Mouse (Mus musculus): ENCODE measurements around the gene Chst4. TPM values are rescaled to one million over a fixed set of nuclear protein-coding genes. Genes with fewer than 3 reads are reported as not detected.

Chst4 gene
- polyA plus RNA-seq, 1 experiment from 2014 or later, result not detected

- Histone ChIP-seq H3K27ac (no peak overlapping the region), H3K4me2 (no peak overlapping the region), H3K9me3 (no peaks in the 10 kb centered on the region), H3K36me3 (no peaks in the 10 kb centered on the region), H3K9ac (replicated peaks) (no peak overlapping the region), H3K4me3 (replicated peaks) (no peak overlapping the region), H3K4me1 (replicated peaks) (0 out of 2 replicates have a peak, but pooled peaks cover 3% of the 10 kb centered on the region), H3K27me3 (peaks cover 13% of the 10 kb centered on the region; the same call in 1 of the 2 replicates)
- no peak for ATAC-seq (ENCODE audit: insufficient number of reproducible peaks, insufficient read depth, low FRiP score, low TSS enrichment, low read depth)
- 52% methylated on average over 5 of the region's 5 CpGs for WGBS
Measured at GRCm38 (mm10) chr8:109983944-109984343, 55.6 kb downstream of the Chst4 start.

GRCm38 (mm10) chr8:109982386-109983105 is 57.0 kb downstream of the Chst4 start:
- Histone ChIP-seq H3K36me3 (no peaks in the 10 kb centered on the region), H3K27ac (no peak overlapping the region), H3K4me1 (replicated peaks) (0 out of 2 replicates have a peak, but pooled peaks cover 3% of the 10 kb centered on the region), H3K9ac (replicated peaks) (no peak overlapping the region), H3K27me3 (peaks cover 13% of the 10 kb centered on the region; the same call in 1 of the 2 replicates), H3K9me3 (no peaks in the 10 kb centered on the region), H3K4me2 (no peak overlapping the region), H3K4me3 (replicated peaks) (no peak overlapping the region)
- no peak for ATAC-seq (ENCODE audit: insufficient number of reproducible peaks, insufficient read depth, low FRiP score, low TSS enrichment, low read depth)
- 76% methylated on average over 15 of the region's 15 CpGs for WGBS

GRCm38 (mm10) chr8:109979339-109979738 is 60.2 kb downstream of the Chst4 start:
- no peak overlapping the region for H3K9ac ChIP-seq (replicated peaks)
- peaks cover 9% of the 10 kb centered on the region for H3K9me3 ChIP-seq
- H3K4me3 ChIP-seq (replicated peaks), result no peak overlapping the region
- H3K4me1 ChIP-seq (replicated peaks), result 0 out of 2 replicates have a peak, but pooled peaks cover 3% of the 10 kb centered on the region
- H3K4me2 ChIP-seq, result no peak overlapping the region
- 89% methylated on average over 6 of the region's 6 CpGs for WGBS
- no peak overlapping the region for H3K27ac ChIP-seq
- no peaks in the 10 kb centered on the region for H3K36me3 ChIP-seq
- ATAC-seq (ENCODE audit: insufficient number of reproducible peaks, insufficient read depth, low FRiP score, low TSS enrichment, low read depth), result no peak
- H3K27me3 ChIP-seq, result peaks cover 13% of the 10 kb centered on the region; the same call in 1 of the 2 replicates

Other genes starting within 250 kb of the Chst4 start
- gene Phlpp2, start 171.2 kb downstream of the Chst4 start, polyA plus RNA-seq (2016; fragmentation: Nextera tagmentation; extraction: Ambion mirVana), result 3.7 and 4.0 TPM in 2 replicates
- 0.50 and 0.79 TPM in 2 replicates for gene Marveld3, start 77.5 kb downstream of the Chst4 start, polyA plus RNA-seq (2016; fragmentation: Nextera tagmentation; extraction: Ambion mirVana)
- gene Tat, start 49.3 kb downstream of the Chst4 start, polyA plus RNA-seq (2016; fragmentation: Nextera tagmentation; extraction: Ambion mirVana), result not detected in 2 replicates
- gene Zfp612, start 40.0 kb upstream of the Chst4 start, polyA plus RNA-seq (2016; fragmentation: Nextera tagmentation; extraction: Ambion mirVana), result 12.3 and 13.5 TPM in 2 replicates
- gene Gm21964, start 61.5 kb upstream of the Chst4 start, polyA plus RNA-seq (2016; fragmentation: Nextera tagmentation; extraction: Ambion mirVana), result not detected in 2 replicates
- not detected in 2 replicates for gene Gm17720, start 63.0 kb upstream of the Chst4 start, polyA plus RNA-seq (2016; fragmentation: Nextera tagmentation; extraction: Ambion mirVana)
- 15.5 and 31.0 TPM in 2 replicates for gene Calb2, start 128.5 kb upstream of the Chst4 start, polyA plus RNA-seq (2016; fragmentation: Nextera tagmentation; extraction: Ambion mirVana)
- gene Cmtr2, start 175.9 kb upstream of the Chst4 start, polyA plus RNA-seq (2016; fragmentation: Nextera tagmentation; extraction: Ambion mirVana), result 9.1 and 9.7 TPM in 2 replicates
- 0.06 and 0.16 TPM in 2 replicates for gene Hydin, start 227.2 kb upstream of the Chst4 start, polyA plus RNA-seq (2016; fragmentation: Nextera tagmentation; extraction: Ambion mirVana)